Mouse (Mus musculus): Measurements from ENCODE around the gene Chid1. TPM values are rescaled to one million over a fixed set of nuclear protein-coding genes. Genes with fewer than 3 reads are reported as not detected.
A peak's percentile ranks its signal among the peaks of the same experiment; 100 is the strongest.

Gene Chid1
- total RNA-seq, 2 experiments from 2014 or later: 4.6 to 6.8 TPM

GRCm38 (mm10) chr7:141560471-141560870, 20.8 kb upstream of the Chid1 start:
- no peak for ATAC-seq (replicated peaks; ENCODE audit: low FRiP score, poor library complexity, severe bottlenecking)

GRCm38 (mm10) chr7:141559726-141560325, 20.2 kb upstream of the Chid1 start:
- ATAC-seq (replicated peaks; ENCODE audit: low FRiP score, poor library complexity, severe bottlenecking): no peak

- peak; percentile 66 for ATAC-seq (replicated peaks; ENCODE audit: low FRiP score, poor library complexity, severe bottlenecking)
These were observed 19.3 kb upstream of the Chid1 start for GRCm38 (mm10) chr7:141558946-141559345.

- peak; percentile 69 for ATAC-seq (replicated peaks; ENCODE audit: low FRiP score, poor library complexity, severe bottlenecking)
These were observed 18.7 kb upstream of the Chid1 start for GRCm38 (mm10) chr7:141558329-141558776.

GRCm38 (mm10) chr7:141550464-141550863, 10.8 kb upstream of the Chid1 start:
- no peak for ATAC-seq (replicated peaks; ENCODE audit: low FRiP score, poor library complexity, severe bottlenecking)

- ATAC-seq (replicated peaks; ENCODE audit: low FRiP score, poor library complexity, severe bottlenecking): no peak
These were observed 9.9 kb upstream of the Chid1 start for GRCm38 (mm10) chr7:141549432-141550061.

GRCm38 (mm10) chr7:141544654-141545053, 5.0 kb upstream of the Chid1 start:
- ATAC-seq (replicated peaks; ENCODE audit: low FRiP score, poor library complexity, severe bottlenecking): no peak

- no peak for ATAC-seq (replicated peaks; ENCODE audit: low FRiP score, poor library complexity, severe bottlenecking)
These were observed 2.9 kb upstream of the Chid1 start for GRCm38 (mm10) chr7:141542588-141542987.

- no peak for ATAC-seq (replicated peaks; ENCODE audit: low FRiP score, poor library complexity, severe bottlenecking)
These were observed 2.0 kb upstream of the Chid1 start for GRCm38 (mm10) chr7:141541681-141542080.

GRCm38 (mm10) chr7:141540312-141541081, 840 bp upstream of the Chid1 start:
- ATAC-seq (replicated peaks; ENCODE audit: low FRiP score, poor library complexity, severe bottlenecking): peak; percentile 49

GRCm38 (mm10) chr7:141538852-141539555, 653 bp downstream of the Chid1 start:
- peak; percentile 36 for ATAC-seq (replicated peaks; ENCODE audit: low FRiP score, poor library complexity, severe bottlenecking)

GRCm38 (mm10) chr7:141535570-141535969, 4.1 kb downstream of the Chid1 start:
- ATAC-seq (replicated peaks; ENCODE audit: low FRiP score, poor library complexity, severe bottlenecking): no peak

- no peak for ATAC-seq (replicated peaks; ENCODE audit: low FRiP score, poor library complexity, severe bottlenecking)
These were observed 14.1 kb downstream of the Chid1 start for GRCm38 (mm10) chr7:141525580-141525925.

GRCm38 (mm10) chr7:141524760-141525579, 14.7 kb downstream of the Chid1 start:
- ATAC-seq (replicated peaks; ENCODE audit: low FRiP score, poor library complexity, severe bottlenecking): peak; percentile 79

- ATAC-seq (replicated peaks; ENCODE audit: low FRiP score, poor library complexity, severe bottlenecking): no peak
These were observed 15.4 kb downstream of the Chid1 start for GRCm38 (mm10) chr7:141524271-141524670.

GRCm38 (mm10) chr7:141523007-141523406, 16.6 kb downstream of the Chid1 start:
- no peak for ATAC-seq (replicated peaks; ENCODE audit: low FRiP score, poor library complexity, severe bottlenecking)

GRCm38 (mm10) chr7:141519795-141520194, 19.9 kb downstream of the Chid1 start:
- no peak for ATAC-seq (replicated peaks; ENCODE audit: low FRiP score, poor library complexity, severe bottlenecking)

GRCm38 (mm10) chr7:141518926-141519325, 20.7 kb downstream of the Chid1 start:
- ATAC-seq (replicated peaks; ENCODE audit: low FRiP score, poor library complexity, severe bottlenecking): peak; percentile 71

GRCm38 (mm10) chr7:141518296-141518695, 21.4 kb downstream of the Chid1 start:
- ATAC-seq (replicated peaks; ENCODE audit: low FRiP score, poor library complexity, severe bottlenecking): no peak

- ATAC-seq (replicated peaks; ENCODE audit: low FRiP score, poor library complexity, severe bottlenecking): no peak
These were observed 22.0 kb downstream of the Chid1 start for GRCm38 (mm10) chr7:141517638-141518037.

All from erythroid progenitor cell, adult 5-6 weeks (primary cell).